Mouse (Mus musculus): ENCODE data around the gene Bicral. TPM values are rescaled to one million over a fixed set of nuclear protein-coding genes. Genes with fewer than 3 reads are reported as not detected.

Bicral gene
- polyA plus RNA-seq, 1 experiment from 2014 or later = 3.4 TPM

GRCm38 (mm10) chr17:46840304-46841010, 17.8 kb downstream of the Bicral start:
- WGBS = 87% methylated on average over 10 of the region's 10 CpGs
- Histone ChIP-seq H3K4me3 (no peak overlapping the region), H3K27me3 (replicated peaks) (no peaks in the 10 kb centered on the region), H3K27ac (replicated peaks) (no peak overlapping the region), H3K36me3 (peaks cover 12% of the 10 kb centered on the region; the same call in 1 of the 2 replicates), H3K9me3 (no peaks in the 10 kb centered on the region), H3K4me2 (no peak overlapping the region), H3K4me1 (peaks cover 20% of the 10 kb centered on the region), H3K9ac (no peak overlapping the region)
- no peak for ATAC-seq (ENCODE audit: extremely low read depth, insufficient number of reproducible peaks, low FRiP score, low TSS enrichment)

- Histone ChIP-seq H3K9ac (no peak overlapping the region), H3K4me2 (no peak overlapping the region), H3K4me3 (no peak overlapping the region), H3K36me3 (peaks cover 12% of the 10 kb centered on the region; the same call in 1 of the 2 replicates), H3K27me3 (replicated peaks) (no peaks in the 10 kb centered on the region), H3K27ac (replicated peaks) (no peak overlapping the region), H3K4me1 (peaks cover 4% of the 10 kb centered on the region; the same call in 1 of the 2 replicates), H3K9me3 (no peaks in the 10 kb centered on the region)
- ATAC-seq (ENCODE audit: extremely low read depth, insufficient number of reproducible peaks, low FRiP score, low TSS enrichment) = no peak
- 77% methylated on average over 7 of the region's 7 CpGs for WGBS
Observed at GRCm38 (mm10) chr17:46838396-46838920, 19.8 kb downstream of the Bicral start.

GRCm38 (mm10) chr17:46837897-46838296, 20.4 kb downstream of the Bicral start:
- no peak overlapping the region for H3K4me3 ChIP-seq
- no peak overlapping the region for H3K9ac ChIP-seq
- no peak overlapping the region for H3K4me2 ChIP-seq
- no peaks in the 10 kb centered on the region for H3K27me3 ChIP-seq (replicated peaks)
- no peaks in the 10 kb centered on the region for H3K9me3 ChIP-seq
- ATAC-seq (ENCODE audit: extremely low read depth, insufficient number of reproducible peaks, low FRiP score, low TSS enrichment) = no peak
- 93% methylated on average over 2 of the region's 2 CpGs for WGBS
- H3K36me3 ChIP-seq = peaks cover 12% of the 10 kb centered on the region; the same call in 1 of the 2 replicates
- peaks cover 2% of the 10 kb centered on the region; the same call in 1 of the 2 replicates for H3K4me1 ChIP-seq
- H3K27ac ChIP-seq (replicated peaks) = no peak overlapping the region

- Histone ChIP-seq H3K4me3 (no peak overlapping the region), H3K36me3 (peaks cover 5% of the 10 kb centered on the region; the same call in 1 of the 2 replicates), H3K27ac (replicated peaks) (no peak overlapping the region), H3K9ac (no peak overlapping the region), H3K27me3 (replicated peaks) (no peaks in the 10 kb centered on the region), H3K9me3 (no peaks in the 10 kb centered on the region), H3K4me2 (no peak overlapping the region), H3K4me1 (0 out of 2 replicates have a peak, but pooled peaks cover 7% of the 10 kb centered on the region)
- ATAC-seq (ENCODE audit: extremely low read depth, insufficient number of reproducible peaks, low FRiP score, low TSS enrichment) = no peak
- 78% methylated on average over 6 of the region's 6 CpGs for WGBS
Observed at GRCm38 (mm10) chr17:46835093-46835715, 23.1 kb downstream of the Bicral start.

GRCm38 (mm10) chr17:46832981-46833305, 25.3 kb downstream of the Bicral start:
- H3K9me3 ChIP-seq = no peaks in the 10 kb centered on the region

GRCm38 (mm10) chr17:46832101-46832980, 25.9 kb downstream of the Bicral start:
- Histone ChIP-seq H3K27ac (replicated peaks) (no peak overlapping the region), H3K27me3 (replicated peaks) (no peaks in the 10 kb centered on the region), H3K4me3 (no peak overlapping the region), H3K4me1 (0 out of 2 replicates have a peak, but pooled peaks cover 9% of the 10 kb centered on the region), H3K9ac (no peak overlapping the region; the same call in 1 of the 2 replicates), H3K36me3 (peaks cover 23% of the 10 kb centered on the region), H3K9me3 (no peaks in the 10 kb centered on the region), H3K4me2 (no peak overlapping the region)
- 79% methylated on average over 11 of the region's 11 CpGs for WGBS
- ATAC-seq (ENCODE audit: extremely low read depth, insufficient number of reproducible peaks, low FRiP score, low TSS enrichment) = no peak

More at GRCm38 (mm10) chr17:46832981-46833305, 25.3 kb downstream of the Bicral start:
- Histone ChIP-seq H3K9ac (no peak overlapping the region), H3K27me3 (replicated peaks) (no peaks in the 10 kb centered on the region), H3K27ac (replicated peaks) (no peak overlapping the region), H3K4me1 (0 out of 2 replicates have a peak, but pooled peaks cover 9% of the 10 kb centered on the region), H3K36me3 (peaks cover 17% of the 10 kb centered on the region), H3K4me3 (no peak overlapping the region), H3K4me2 (no peak overlapping the region)
- 88% methylated on average over 4 of the region's 4 CpGs for WGBS
- no peak for ATAC-seq (ENCODE audit: extremely low read depth, insufficient number of reproducible peaks, low FRiP score, low TSS enrichment)

- Histone ChIP-seq H3K36me3 (peaks cover 46% of the 10 kb centered on the region), H3K4me3 (no peak overlapping the region), H3K9me3 (no peaks in the 10 kb centered on the region), H3K4me1 (0 out of 2 replicates have a peak, but pooled peaks cover 9% of the 10 kb centered on the region), H3K9ac (no peak overlapping the region), H3K27ac (replicated peaks) (no peak overlapping the region), H3K4me2 (no peak overlapping the region), H3K27me3 (replicated peaks) (no peaks in the 10 kb centered on the region)
- no peak for ATAC-seq (ENCODE audit: extremely low read depth, insufficient number of reproducible peaks, low FRiP score, low TSS enrichment)
- WGBS = 81% methylated on average over 11 of the region's 11 CpGs
Observed at GRCm38 (mm10) chr17:46829856-46830535, 28.3 kb downstream of the Bicral start.

GRCm38 (mm10) chr17:46828935-46829334, 29.3 kb downstream of the Bicral start:
- WGBS = 80% methylated on average over 3 of the region's 3 CpGs
- Histone ChIP-seq H3K4me2 (no peak overlapping the region), H3K9ac (no peak overlapping the region), H3K27me3 (replicated peaks) (no peaks in the 10 kb centered on the region), H3K27ac (replicated peaks) (no peak overlapping the region), H3K4me3 (no peak overlapping the region), H3K36me3 (peaks cover 57% of the 10 kb centered on the region), H3K4me1 (0 out of 2 replicates have a peak, but pooled peaks cover 9% of the 10 kb centered on the region), H3K9me3 (no peaks in the 10 kb centered on the region)
- ATAC-seq (ENCODE audit: extremely low read depth, insufficient number of reproducible peaks, low FRiP score, low TSS enrichment) = no peak

- H3K4me1 ChIP-seq = peaks cover 3% of the 10 kb centered on the region; the same call in 1 of the 2 replicates
- H3K9me3 ChIP-seq = no peaks in the 10 kb centered on the region
- 94% methylated on average over 8 of the region's 8 CpGs for WGBS
- ATAC-seq (ENCODE audit: extremely low read depth, insufficient number of reproducible peaks, low FRiP score, low TSS enrichment) = no peak
- H3K36me3 ChIP-seq = peaks cover 94% of the 10 kb centered on the region
- H3K9ac ChIP-seq = no peak overlapping the region
- H3K27ac ChIP-seq (replicated peaks) = no peak overlapping the region
- H3K27me3 ChIP-seq (replicated peaks) = no peaks in the 10 kb centered on the region
- no peak overlapping the region for H3K4me3 ChIP-seq
- no peak overlapping the region for H3K4me2 ChIP-seq
Observed at GRCm38 (mm10) chr17:46823091-46823490, 35.2 kb downstream of the Bicral start.

GRCm38 (mm10) chr17:46820628-46821027, 37.7 kb downstream of the Bicral start:
- no peak overlapping the region for H3K4me2 ChIP-seq
- peaks cover 89% of the 10 kb centered on the region for H3K36me3 ChIP-seq
- H3K27ac ChIP-seq (replicated peaks) = no peak overlapping the region
- WGBS = 88% methylated on average over 7 of the region's 7 CpGs
- H3K4me1 ChIP-seq = peaks cover 3% of the 10 kb centered on the region; the same call in 1 of the 2 replicates
- no peaks in the 10 kb centered on the region for H3K27me3 ChIP-seq (replicated peaks)
- no peak overlapping the region for H3K9ac ChIP-seq
- no peak for ATAC-seq (ENCODE audit: extremely low read depth, insufficient number of reproducible peaks, low FRiP score, low TSS enrichment)
- no peaks in the 10 kb centered on the region for H3K9me3 ChIP-seq
- H3K4me3 ChIP-seq = no peak overlapping the region

Data from heart, embryonic 13.5 days (tissue).